Mouse (Mus musculus): ENCODE results near the gene AW549877. TPM values are rescaled to one million over a fixed set of nuclear protein-coding genes. Genes with fewer than 3 reads are reported as not detected.

Gene AW549877
- polyA plus RNA-seq, 1 experiment from 2014 or later, result 42.2 TPM

DNA sequence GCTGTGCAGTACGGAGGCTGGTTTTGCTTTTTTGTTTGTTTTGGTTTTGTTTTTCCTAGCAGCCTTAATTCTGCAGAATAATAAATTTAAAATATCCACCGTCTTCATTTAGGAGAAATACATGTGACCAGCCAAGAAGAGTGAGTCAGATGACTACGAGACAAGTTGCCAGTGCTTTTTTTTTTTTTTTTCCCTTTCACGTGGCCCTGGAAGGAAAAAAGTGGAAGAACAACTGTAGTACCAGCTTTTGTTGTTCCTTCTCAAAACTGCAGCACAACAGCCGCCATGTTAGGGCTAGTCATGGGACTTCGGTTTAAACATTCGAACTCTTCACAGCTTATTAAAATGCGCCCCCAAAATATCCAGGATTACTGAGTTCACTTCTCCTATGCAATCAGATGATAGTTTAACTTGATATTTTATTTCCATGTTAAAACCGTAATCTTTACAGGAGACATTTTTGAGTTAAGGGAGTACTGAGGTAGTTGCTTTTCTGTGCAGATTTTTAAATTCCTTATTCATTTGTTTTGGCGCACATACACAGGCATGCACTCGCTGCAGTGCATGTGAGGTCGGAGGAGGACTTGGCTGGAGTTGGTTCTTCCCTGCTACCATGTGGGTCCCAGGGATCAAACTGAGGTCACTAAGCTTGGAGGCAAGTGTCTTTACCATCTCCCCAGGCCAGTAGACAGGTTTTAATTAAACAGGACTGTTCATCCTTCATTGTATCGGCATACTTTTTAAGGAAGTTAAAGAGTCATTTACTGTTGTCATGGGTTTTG, 29.4 kb upstream of the AW549877 start:
- Histone ChIP-seq H3K9ac (no peak overlapping the region), H3K9me3 (no peaks in the 10 kb centered on the region), H3K36me3 (no peaks in the 10 kb centered on the region), H3K4me1 (replicated peaks) (peaks cover 22% of the 10 kb centered on the region), H3K27me3 (no peaks in the 10 kb centered on the region), H3K4me2 (no peak overlapping the region), H3K27ac (replicated peaks) (no peak overlapping the region), H3K4me3 (no peak overlapping the region)
- ATAC-seq (ENCODE audit: low read depth), result no peak
- 87% methylated on average over 13 of the region's 13 CpGs for WGBS

- H3K9me3 ChIP-seq, result no peaks in the 10 kb centered on the region
These were observed 28.2 kb upstream of the AW549877 start for GRCm38 (mm10) chr15:4023747-4024146.

DNA sequence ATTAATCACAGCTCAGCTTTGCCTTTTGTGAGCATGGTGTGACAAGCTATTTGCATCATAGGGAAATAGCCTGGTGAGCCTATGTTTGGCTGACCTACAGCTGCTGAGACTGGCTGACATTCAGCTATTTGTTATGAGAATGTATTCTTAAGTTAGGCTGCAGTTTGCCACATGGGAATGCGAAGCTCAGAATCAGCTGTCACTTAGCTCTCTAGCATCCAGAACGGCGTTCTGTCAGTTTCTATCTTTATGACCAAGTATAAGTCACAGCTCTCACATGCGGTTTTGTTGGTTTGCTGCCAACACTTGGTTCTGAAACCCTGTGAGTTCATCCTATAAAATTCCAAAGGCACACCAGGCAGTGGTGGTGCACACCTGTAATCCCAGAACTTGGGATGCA, 25.2 kb upstream of the AW549877 start:
- H3K4me3 ChIP-seq, result no peak overlapping the region
- no peaks in the 10 kb centered on the region for H3K27me3 ChIP-seq
- no peak overlapping the region for H3K4me2 ChIP-seq
- H3K4me1 ChIP-seq (replicated peaks), result peaks cover 5% of the 10 kb centered on the region
- no peaks in the 10 kb centered on the region for H3K36me3 ChIP-seq
- 71% methylated on average over 4 of the region's 4 CpGs for WGBS
- no peak overlapping the region for H3K9ac ChIP-seq
- H3K9me3 ChIP-seq, result no peaks in the 10 kb centered on the region
- no peak overlapping the region for H3K27ac ChIP-seq (replicated peaks)
- no peak for ATAC-seq (ENCODE audit: low read depth)

More at GRCm38 (mm10) chr15:4023747-4024146, 28.2 kb upstream of the AW549877 start:
- Histone ChIP-seq H3K4me1 (replicated peaks) (peaks cover 22% of the 10 kb centered on the region), H3K9ac (no peak overlapping the region), H3K36me3 (no peaks in the 10 kb centered on the region), H3K27ac (replicated peaks) (no peak overlapping the region), H3K4me2 (no peak overlapping the region), H3K27me3 (no peaks in the 10 kb centered on the region), H3K4me3 (no peak overlapping the region)
- ATAC-seq (ENCODE audit: low read depth), result no peak
- 90% methylated on average over 2 of the region's 2 CpGs for WGBS

- H3K9me3 ChIP-seq, result no peaks in the 10 kb centered on the region
- ATAC-seq (ENCODE audit: low read depth), result peak; percentile 69; the same call in 1 of the 2 replicates
- 50% methylated on average over 2 of the region's 2 CpGs for WGBS
These were observed 18.3 kb upstream of the AW549877 start for GRCm38 (mm10) chr15:4013873-4014272.

GRCm38 (mm10) chr15:4000536-4000935, 5.0 kb upstream of the AW549877 start:
- Histone ChIP-seq H3K4me3 (no peak overlapping the region), H3K27ac (replicated peaks) (no peak overlapping the region), H3K36me3 (no peaks in the 10 kb centered on the region), H3K4me2 (no peak overlapping the region), H3K4me1 (replicated peaks) (no peaks in the 10 kb centered on the region), H3K9ac (no peak overlapping the region), H3K9me3 (peaks cover 7% of the 10 kb centered on the region), H3K27me3 (no peaks in the 10 kb centered on the region)
- WGBS, result 87% methylated on average over 2 of the region's 2 CpGs
- ATAC-seq (ENCODE audit: low read depth), result no peak

More at GRCm38 (mm10) chr15:4013873-4014272, 18.3 kb upstream of the AW549877 start:
- Histone ChIP-seq H3K4me1 (replicated peaks) (no peaks in the 10 kb centered on the region), H3K36me3 (no peaks in the 10 kb centered on the region), H3K9ac (no peak overlapping the region), H3K4me3 (no peak overlapping the region), H3K27me3 (no peaks in the 10 kb centered on the region), H3K4me2 (no peak overlapping the region), H3K27ac (replicated peaks) (no peak overlapping the region)

DNA sequence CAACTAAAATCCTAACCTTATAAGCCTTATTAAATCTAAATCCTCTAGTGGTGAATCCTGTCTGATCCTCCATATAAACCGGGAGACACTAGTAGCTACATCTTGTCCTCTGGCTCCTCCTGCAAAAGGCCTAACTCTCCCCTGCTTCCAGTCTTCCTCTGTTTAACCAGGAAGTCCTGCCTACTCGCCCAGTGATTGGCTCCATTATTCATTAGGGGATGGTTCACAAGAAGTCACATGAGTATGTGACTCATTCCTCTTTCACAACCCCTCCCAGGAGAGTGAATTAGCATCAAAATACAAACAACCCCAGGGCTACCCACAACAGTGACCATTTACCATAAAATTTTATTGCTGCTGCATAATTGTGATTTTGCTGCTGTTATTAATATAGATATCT, 3.6 kb upstream of the AW549877 start:
- ATAC-seq (ENCODE audit: low read depth), result no peak
- no peak overlapping the region for H3K4me3 ChIP-seq
- WGBS, result 66% methylated on average over 2 of the region's 2 CpGs
- no peaks in the 10 kb centered on the region for H3K9me3 ChIP-seq
- no peak overlapping the region for H3K4me2 ChIP-seq
- no peaks in the 10 kb centered on the region for H3K36me3 ChIP-seq
- no peak overlapping the region for H3K27ac ChIP-seq (replicated peaks)
- peaks cover 7% of the 10 kb centered on the region for H3K4me1 ChIP-seq (replicated peaks)
- no peaks in the 10 kb centered on the region for H3K27me3 ChIP-seq
- no peak overlapping the region for H3K9ac ChIP-seq

- Histone ChIP-seq H3K9ac (peak overlapping the region; percentile 66), H3K4me1 (replicated peaks) (peaks cover 13% of the 10 kb centered on the region), H3K4me3 (peak overlapping the region; percentile 80), H3K36me3 (peaks cover 8% of the 10 kb centered on the region), H3K9me3 (no peaks in the 10 kb centered on the region), H3K4me2 (peak overlapping the region; percentile 72), H3K27me3 (no peaks in the 10 kb centered on the region), H3K27ac (replicated peaks) (peak overlapping the region; percentile 79)
- ATAC-seq (ENCODE audit: low read depth), result no peak
- 22% methylated on average over 14 of the region's 14 CpGs for WGBS
These were observed 895 bp upstream of the AW549877 start for GRCm38 (mm10) chr15:3996267-3997010.

DNA sequence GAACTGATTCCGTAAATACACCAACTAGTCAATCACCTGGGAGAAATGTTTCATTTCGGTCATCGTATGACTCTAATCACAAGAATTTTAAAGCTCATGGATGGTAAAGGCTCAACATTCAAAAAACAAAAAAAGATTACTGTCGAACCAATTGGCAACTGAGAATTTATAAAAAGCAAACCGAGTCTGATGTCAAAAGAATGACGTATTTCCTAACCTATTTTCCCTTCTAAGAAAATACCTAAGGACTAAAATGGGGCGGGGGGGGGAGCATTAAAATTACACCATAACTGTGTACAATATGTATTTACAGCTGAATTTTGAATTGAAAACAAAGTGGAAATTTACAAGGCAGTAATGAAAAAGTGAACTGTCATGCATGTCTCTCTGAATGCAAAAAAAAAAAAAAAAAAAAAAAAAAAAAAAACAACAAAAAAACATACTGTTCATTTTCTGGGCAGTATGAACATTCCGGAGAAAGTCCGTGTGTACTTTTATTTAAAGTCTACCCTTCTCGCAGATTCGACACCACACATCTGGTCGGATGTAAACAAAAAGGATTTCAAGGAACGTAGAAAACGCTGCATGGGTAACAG, 594 bp downstream of the AW549877 start:
- no peak for ATAC-seq (ENCODE audit: low read depth)
- 26% methylated on average over 14 of the region's 14 CpGs for WGBS
- H3K27ac ChIP-seq (replicated peaks), result peak overlapping the region; percentile 91

GRCm38 (mm10) chr15:3987981-3988380, 7.6 kb downstream of the AW549877 start:
- H3K36me3 ChIP-seq, result peaks cover 73% of the 10 kb centered on the region

More for the DNA sequence above, 594 bp downstream of the AW549877 start:
- Histone ChIP-seq H3K36me3 (peaks cover 22% of the 10 kb centered on the region), H3K4me3 (peak overlapping the region; percentile 80), H3K9ac (peak overlapping the region; percentile 87), H3K4me1 (replicated peaks) (peaks cover 13% of the 10 kb centered on the region), H3K4me2 (peak overlapping the region; percentile 55), H3K9me3 (no peaks in the 10 kb centered on the region), H3K27me3 (no peaks in the 10 kb centered on the region)

GRCm38 (mm10) chr15:3984876-3985275, 10.7 kb downstream of the AW549877 start:
- WGBS, result 64% methylated on average over 2 of the region's 2 CpGs
- Histone ChIP-seq H3K4me1 (replicated peaks) (0 out of 2 replicates have a peak, but pooled peaks cover 1% of the 10 kb centered on the region), H3K4me2 (no peak overlapping the region), H3K36me3 (peaks cover 58% of the 10 kb centered on the region), H3K9ac (no peak overlapping the region), H3K9me3 (no peaks in the 10 kb centered on the region), H3K27me3 (no peaks in the 10 kb centered on the region), H3K27ac (replicated peaks) (no peak overlapping the region), H3K4me3 (no peak overlapping the region)
- no peak for ATAC-seq (ENCODE audit: low read depth)

More at GRCm38 (mm10) chr15:3987981-3988380, 7.6 kb downstream of the AW549877 start:
- Histone ChIP-seq H3K27me3 (no peaks in the 10 kb centered on the region), H3K9me3 (no peaks in the 10 kb centered on the region), H3K9ac (no peak overlapping the region), H3K4me3 (no peak overlapping the region), H3K4me1 (replicated peaks) (no peaks in the 10 kb centered on the region), H3K27ac (replicated peaks) (no peak overlapping the region), H3K4me2 (no peak overlapping the region)
- WGBS, result 68% methylated on average over 2 of the region's 2 CpGs
- no peak for ATAC-seq (ENCODE audit: low read depth)

DNA sequence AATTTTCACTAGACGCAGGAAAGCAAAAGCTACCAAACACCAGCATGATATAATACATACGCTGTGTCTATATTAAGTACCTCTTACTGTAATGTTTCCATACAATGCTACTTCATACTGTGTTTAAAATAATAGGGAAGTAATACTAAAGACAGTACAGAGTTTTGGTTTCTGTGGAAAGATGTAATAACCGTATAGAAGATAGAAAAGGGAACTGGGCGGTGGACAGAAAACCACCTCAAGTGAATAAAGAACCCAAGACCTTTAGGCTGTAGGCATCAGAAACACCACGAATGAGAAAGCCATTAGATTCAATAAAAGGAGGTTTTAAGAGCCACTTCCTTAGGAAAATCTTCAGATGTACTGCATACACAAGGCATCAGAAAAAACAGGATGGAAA, 12.8 kb downstream of the AW549877 start:
- Histone ChIP-seq H3K9ac (no peak overlapping the region), H3K27ac (replicated peaks) (no peak overlapping the region), H3K36me3 (peaks cover 43% of the 10 kb centered on the region), H3K27me3 (no peaks in the 10 kb centered on the region), H3K4me2 (no peak overlapping the region), H3K4me3 (no peak overlapping the region), H3K4me1 (replicated peaks) (peaks cover 7% of the 10 kb centered on the region), H3K9me3 (no peaks in the 10 kb centered on the region)
- 92% methylated on average over 5 of the region's 5 CpGs for WGBS
- no peak for ATAC-seq (ENCODE audit: low read depth)

DNA sequence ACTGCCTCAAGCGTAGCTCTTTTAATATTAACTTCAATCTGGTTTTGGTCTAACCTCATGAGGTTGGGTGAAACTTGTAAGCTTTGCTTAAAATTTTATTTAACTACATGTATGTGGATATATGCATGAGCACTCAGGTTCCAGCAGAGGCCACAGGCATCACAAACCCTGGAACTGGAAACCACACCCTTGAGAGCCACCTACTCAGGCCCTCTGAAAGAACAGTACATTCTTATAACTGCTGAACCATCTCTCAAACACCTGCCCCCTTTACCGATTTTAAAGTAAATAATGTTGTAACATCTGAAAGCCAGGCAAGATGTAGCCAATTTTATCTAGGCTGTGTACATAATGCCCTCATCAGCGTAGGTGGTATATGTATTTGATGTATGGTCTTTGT, 15.7 kb downstream of the AW549877 start:
- peak overlapping the region; percentile 84 for H3K9ac ChIP-seq
- peak; percentile 25; the same call in 1 of the 2 replicates for ATAC-seq (ENCODE audit: low read depth)
- 89% methylated on average over 3 of the region's 3 CpGs for WGBS

More for the DNA sequence above, 15.7 kb downstream of the AW549877 start:
- peaks cover 24% of the 10 kb centered on the region for H3K36me3 ChIP-seq
- peaks cover 7% of the 10 kb centered on the region for H3K4me1 ChIP-seq (replicated peaks)
- H3K27me3 ChIP-seq, result no peaks in the 10 kb centered on the region
- peak overlapping the region; percentile 58 for H3K4me3 ChIP-seq
- peak overlapping the region; percentile 94 for H3K27ac ChIP-seq (replicated peaks)
- no peaks in the 10 kb centered on the region for H3K9me3 ChIP-seq
- peak overlapping the region; percentile 68 for H3K4me2 ChIP-seq
